Mouse (Mus musculus): Measurements from ENCODE around the gene Gm20741. TPM values are rescaled to one million over a fixed set of nuclear protein-coding genes. Genes with fewer than 3 reads are reported as not detected.

The Gm20741 gene
- not detected for total RNA-seq (2022)

DNA sequence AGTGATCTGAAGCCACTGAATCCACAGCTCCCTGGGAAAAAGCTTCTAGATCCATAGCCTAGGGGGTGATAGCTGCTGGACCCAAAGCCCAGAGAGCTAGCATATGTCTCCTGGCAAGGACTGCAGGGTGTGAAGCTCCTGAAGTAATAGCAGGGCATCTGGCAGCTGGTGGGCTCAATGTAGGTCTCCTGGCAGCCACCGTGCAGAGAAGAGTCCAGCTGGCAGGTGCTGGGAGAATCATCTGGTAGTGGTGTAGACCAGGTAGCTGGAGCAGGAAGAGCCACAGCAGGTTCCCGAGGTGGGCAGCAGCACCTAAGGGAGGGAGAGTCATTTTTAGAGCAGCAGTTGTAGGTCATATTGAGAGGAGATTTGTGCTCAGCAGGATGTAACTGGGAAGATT lies at the start of gene Gm20741:
Gene Gm20741 (minus strand): TSS at position 394 of the 400 bp plus-strand sequence.
- DNase-seq (ENCODE audit: low spot score in 2 of 2) = peak in 1 of 2 experiments; percentile 19

- no peak for DNase-seq (ENCODE audit: low spot score in 2 of 2)
These were observed 39.4 kb upstream of the Gm20741 start for GRCm38 (mm10) chr16:88851450-88851849.

DNA sequence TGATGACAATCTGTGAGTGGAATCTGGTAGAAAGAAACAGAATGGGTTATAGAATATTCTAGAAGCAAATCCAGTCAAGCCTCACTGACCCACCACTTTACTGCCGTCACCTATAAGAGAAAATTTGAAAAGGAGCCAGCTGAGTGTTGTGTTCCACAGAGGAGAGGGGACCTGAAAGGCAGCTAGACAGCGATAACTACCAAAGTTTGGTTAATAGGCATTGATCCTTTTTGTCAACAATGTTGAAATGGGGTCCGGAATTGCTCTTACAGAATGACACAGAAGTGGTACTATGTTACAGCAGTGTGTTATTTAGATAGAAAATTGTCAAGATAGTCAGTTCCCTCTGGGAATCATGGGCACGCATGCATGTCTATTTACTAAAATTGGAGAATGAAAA lies 36.5 kb upstream of the Gm20741 start:
- no peak for DNase-seq (ENCODE audit: low spot score in 2 of 2)

DNA sequence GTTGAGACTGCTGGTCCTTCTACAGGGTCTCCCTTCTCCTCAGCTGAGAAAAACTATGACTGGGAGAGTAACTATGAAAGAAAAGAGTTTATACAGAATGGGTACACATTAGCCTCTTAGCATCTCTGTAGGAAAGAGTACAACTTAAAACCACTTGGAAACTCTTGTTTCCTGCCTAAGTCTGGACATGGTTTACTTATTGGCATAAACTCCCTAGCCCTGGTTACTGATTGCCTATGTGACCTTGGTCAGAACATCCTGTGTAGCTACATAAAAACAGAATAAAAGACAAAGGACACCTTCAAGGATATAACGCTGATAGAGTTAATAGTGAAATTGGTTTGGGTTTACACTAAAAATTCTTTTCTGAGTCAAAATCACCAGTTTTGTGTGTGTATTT lies 35.3 kb upstream of the Gm20741 start:
- no peak for DNase-seq (ENCODE audit: low spot score in 2 of 2)

DNA sequence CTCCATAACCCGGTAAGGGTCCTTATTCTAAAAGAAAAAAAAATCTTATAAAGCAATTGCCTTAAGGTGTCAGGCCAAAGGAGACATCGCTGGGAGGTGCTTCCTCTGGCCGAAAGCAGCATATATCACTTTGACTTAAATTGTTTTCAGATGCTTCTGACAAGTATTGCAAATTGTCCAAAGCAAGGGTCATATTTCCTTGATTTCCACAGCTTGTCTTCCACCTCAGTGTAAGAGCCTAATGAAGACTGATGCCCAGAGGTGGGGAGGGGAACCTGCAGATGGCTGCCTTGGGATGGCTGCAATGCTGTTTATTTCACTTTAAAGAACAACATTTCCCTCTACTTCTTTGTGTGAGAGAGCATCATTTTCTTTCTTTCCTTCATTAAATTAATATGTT lies 15.0 kb upstream of the Gm20741 start:
- DNase-seq (ENCODE audit: low spot score in 2 of 2) = no peak

GRCm38 (mm10) chr16:88826095-88826652 lies 14.2 kb upstream of the Gm20741 start, which contains the start of gene Krtap14:
Gene Krtap14 (minus strand): TSS chr16:88826145.
- no peak for DNase-seq (ENCODE audit: low spot score in 2 of 2)

- no peak for DNase-seq (ENCODE audit: low spot score in 2 of 2)
These were observed 11.7 kb upstream of the Gm20741 start for GRCm38 (mm10) chr16:88823736-88824135.

DNA sequence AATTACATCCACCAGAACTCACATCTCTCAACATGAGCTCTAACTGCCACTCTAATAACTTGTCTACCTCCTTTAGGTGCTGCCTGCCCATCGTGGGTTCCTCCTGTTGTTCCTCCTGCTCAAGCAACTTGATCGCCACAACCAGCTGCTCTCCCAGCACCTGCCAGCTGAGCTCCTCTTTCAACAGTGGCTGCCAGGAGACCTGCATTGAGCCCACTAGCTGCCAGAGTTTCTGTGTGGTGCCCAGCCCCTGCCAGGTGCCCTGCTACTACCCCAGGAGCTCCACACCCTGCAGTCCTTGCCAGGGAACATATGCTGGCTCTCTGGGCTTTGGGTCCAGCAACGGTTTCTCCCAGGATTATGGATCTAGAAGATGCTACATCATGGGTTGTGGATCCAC lies 8.0 kb upstream of the Gm20741 start, which contains the start of gene Krtap15:
Gene Krtap15 (plus strand): TSS at position 150 of the 400 bp plus-strand sequence.
- DNase-seq (ENCODE audit: low spot score in 2 of 2) = no peak

GRCm38 (mm10) chr16:88786786-88787185 lies 25.2 kb downstream of the Gm20741 start:
- no peak for DNase-seq (ENCODE audit: low spot score in 2 of 2)

GRCm38 (mm10) chr16:88777596-88777995 lies 34.4 kb downstream of the Gm20741 start, which contains the start of gene Gm5965:
Gene Gm5965 (plus strand): TSS chr16:88777896.
- no peak for DNase-seq (ENCODE audit: low spot score in 2 of 2)

GRCm38 (mm10) chr16:88774106-88774505 lies 37.9 kb downstream of the Gm20741 start, which contains the start of gene 2310057N15Rik:
Gene 2310057N15Rik (minus strand): TSS chr16:88774206.
- DNase-seq (ENCODE audit: low spot score in 2 of 2) = no peak

Other genes starting within 250 kb of the Gm20741 start
- gene Cldn8, start 249.0 kb downstream of the Gm20741 start, total RNA-seq (2022) = not detected
- gene Krtap24-1, start 199.9 kb downstream of the Gm20741 start, total RNA-seq (2022) = not detected
- gene 2310079G19Rik, start 184.6 kb downstream of the Gm20741 start, total RNA-seq (2022) = not detected
- gene Krtap26-1, start 164.4 kb downstream of the Gm20741 start, total RNA-seq (2022) = not detected
- gene Krtap27-1, start 140.5 kb downstream of the Gm20741 start, total RNA-seq (2022) = not detected
- not detected for gene 2310061N02Rik, start 104.3 kb downstream of the Gm20741 start, total RNA-seq (2022)
- not detected for gene Krtap13-1, start 83.4 kb downstream of the Gm20741 start, total RNA-seq (2022)
- not detected for gene Krtap13, start 60.6 kb downstream of the Gm20741 start, total RNA-seq (2022)
- not detected for gene 2310034C09Rik, start 53.4 kb downstream of the Gm20741 start, total RNA-seq (2022)
- not detected for gene 2310057N15Rik, start 38.0 kb downstream of the Gm20741 start, total RNA-seq (2022)
- gene Gm5965, start 34.3 kb downstream of the Gm20741 start, total RNA-seq (2022) = not detected
- gene Krtap15, start 8.0 kb upstream of the Gm20741 start, total RNA-seq (2022) = not detected
- not detected for gene Krtap14, start 13.9 kb upstream of the Gm20741 start, total RNA-seq (2022)
- not detected for gene Krtap19-1, start 57.2 kb upstream of the Gm20741 start, total RNA-seq (2022)
- gene Krtap19-2, start 62.0 kb upstream of the Gm20741 start, total RNA-seq (2022) = not detected
- gene Krtap19-3, start 65.8 kb upstream of the Gm20741 start, total RNA-seq (2022) = not detected
- gene Krtap19-4, start 72.9 kb upstream of the Gm20741 start, total RNA-seq (2022) = not detected
- gene Krtap19-5, start 84.2 kb upstream of the Gm20741 start, total RNA-seq (2022) = not detected
- gene Krtap19-9b, start 120.0 kb upstream of the Gm20741 start, total RNA-seq (2022) = not detected
- not detected for gene Krtap16-3, start 150.7 kb upstream of the Gm20741 start, total RNA-seq (2022)
- not detected for gene Krtap22-2, start 198.5 kb upstream of the Gm20741 start, total RNA-seq (2022)
- not detected for gene Gm10229, start 203.1 kb upstream of the Gm20741 start, total RNA-seq (2022)
- not detected for gene Krtap6-1, start 219.5 kb upstream of the Gm20741 start, total RNA-seq (2022)
- not detected for gene Gm10228, start 229.3 kb upstream of the Gm20741 start, total RNA-seq (2022)
- not detected for gene Krtap6-5, start 235.7 kb upstream of the Gm20741 start, total RNA-seq (2022)

Measured in left cerebral cortex, adult 8-10 months (tissue).